Mouse (Mus musculus) regulatory T cell (primary cell): ENCODE results near the gene Tomm40.
"Not testable (repeated sequence)": the region's sequence is repeated elsewhere in the genome, so short reads cannot be mapped to it uniquely, and the experiment has no call there.

Experiments used
- in situ Hi-C: fragments of 300-600 bp; cut with MboI, MseI; formaldehyde crosslinking; loops from one replicate; pipeline ENCODE4 v1.15.1; 2025; ENCODE audit warnings: high pct_unique_total_duplicates

Tomm40 gene

DNA sequence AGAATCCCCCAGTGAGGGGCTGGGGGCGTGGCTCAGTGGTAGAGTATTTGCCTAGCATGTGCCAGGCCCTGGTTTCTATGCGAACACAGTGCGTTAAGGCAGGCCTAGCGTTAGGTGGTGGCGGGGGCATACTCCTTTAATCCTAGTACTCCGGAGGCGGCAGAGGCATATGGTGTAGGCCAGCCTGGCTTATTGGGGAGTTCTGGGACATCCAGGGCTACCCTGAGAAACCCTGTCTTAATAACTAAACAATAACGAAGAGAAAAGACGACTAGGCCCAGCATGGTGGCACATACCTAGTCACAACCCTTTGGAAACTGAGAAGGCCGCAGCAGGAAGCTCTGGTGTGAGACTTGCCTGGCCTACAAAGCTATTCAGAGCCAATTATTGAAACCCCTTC is 27.1 kb downstream of the Tomm40 start:
- in situ Hi-C loops: no loop called here

GRCm38 (mm10) chr7:19686927-19687583 is 28.2 kb downstream of the Tomm40 start:
- in situ Hi-C loops: not testable (repeated sequence)

- in situ Hi-C loops: no loop called here
Observed at GRCm38 (mm10) chr7:19686521-19686920, 28.7 kb downstream of the Tomm40 start.

DNA sequence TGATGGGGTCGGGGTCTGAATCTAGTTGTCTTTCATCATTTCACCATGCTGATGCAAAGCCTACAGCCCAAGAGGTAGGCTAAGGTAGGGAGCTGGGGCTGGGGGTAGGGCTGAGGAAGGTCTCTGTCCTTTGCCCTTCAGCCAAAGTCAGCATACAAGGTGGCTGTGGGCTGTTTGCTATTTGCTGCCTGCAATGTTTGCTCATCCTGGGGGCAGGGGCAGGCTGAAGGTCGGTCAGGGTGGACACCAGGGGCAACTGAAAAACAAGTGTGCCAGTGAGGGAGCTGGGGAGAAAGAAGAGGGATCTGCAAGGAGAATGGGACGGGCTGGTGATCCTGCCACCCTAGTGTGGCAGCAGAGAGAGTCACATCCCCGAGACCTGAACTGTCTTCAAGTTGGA is 29.9 kb downstream of the Tomm40 start:
- in situ Hi-C loops: no loop called here

- in situ Hi-C loops: no loop called here
Observed at GRCm38 (mm10) chr7:19683771-19684201, 31.5 kb downstream of the Tomm40 start.

GRCm38 (mm10) chr7:19682979-19683378 is 32.3 kb downstream of the Tomm40 start:
- in situ Hi-C loops: no loop called here

DNA sequence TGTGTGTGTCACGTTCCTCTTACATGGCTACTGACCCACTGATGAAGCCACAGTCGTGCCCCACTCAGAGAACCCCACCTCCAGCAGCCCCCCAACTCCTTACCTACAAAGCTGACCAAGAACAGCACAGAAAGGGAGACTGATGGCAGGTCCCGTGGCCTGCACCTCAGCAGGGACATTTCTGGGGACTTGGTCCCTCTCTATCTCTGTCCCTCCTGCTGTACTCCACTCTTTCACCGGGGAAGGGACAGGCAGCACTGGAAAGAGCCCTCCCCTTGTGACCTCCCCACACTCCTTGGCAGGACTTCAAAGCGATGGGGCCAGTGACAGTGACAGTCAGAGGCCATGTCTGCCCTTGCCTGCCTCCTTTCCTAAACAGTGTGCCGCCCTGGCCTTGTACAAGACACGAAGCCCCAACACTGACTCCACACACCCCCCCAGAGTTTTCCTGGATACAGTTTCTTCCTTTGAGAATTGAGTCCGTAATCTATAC is 34.0 kb downstream of the Tomm40 start, which contains the start of the genes Gm44805 and Apoc4:
Gene Gm44805, minus strand, starts transcription at position 222 of the 493 bp plus-strand sequence.
Gene Apoc4, minus strand, starts transcription at position 278 of the 493 bp plus-strand sequence.
- in situ Hi-C loops: no loop called here

- in situ Hi-C loops: no loop called here
Observed at GRCm38 (mm10) chr7:19680702-19681101, 34.5 kb downstream of the Tomm40 start.

DNA sequence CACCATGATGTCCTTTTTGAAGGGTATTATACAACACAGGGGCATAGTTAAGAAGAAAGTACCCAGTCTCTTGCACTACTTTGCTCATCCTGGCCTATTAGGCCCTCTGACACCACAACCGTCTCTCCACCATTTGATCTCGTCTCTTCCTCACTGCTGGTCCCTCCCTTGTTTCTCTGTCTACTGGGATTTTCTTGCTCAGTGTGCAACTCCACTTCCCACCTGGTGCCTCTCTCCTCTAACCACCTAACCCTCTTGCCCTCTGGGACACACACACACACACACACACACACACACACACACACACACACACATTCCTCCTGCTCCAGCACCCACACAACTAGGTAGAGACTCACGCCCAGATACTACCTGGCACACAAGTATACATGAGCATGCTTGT is 36.3 kb downstream of the Tomm40 start:
- in situ Hi-C loops: no loop called here

DNA sequence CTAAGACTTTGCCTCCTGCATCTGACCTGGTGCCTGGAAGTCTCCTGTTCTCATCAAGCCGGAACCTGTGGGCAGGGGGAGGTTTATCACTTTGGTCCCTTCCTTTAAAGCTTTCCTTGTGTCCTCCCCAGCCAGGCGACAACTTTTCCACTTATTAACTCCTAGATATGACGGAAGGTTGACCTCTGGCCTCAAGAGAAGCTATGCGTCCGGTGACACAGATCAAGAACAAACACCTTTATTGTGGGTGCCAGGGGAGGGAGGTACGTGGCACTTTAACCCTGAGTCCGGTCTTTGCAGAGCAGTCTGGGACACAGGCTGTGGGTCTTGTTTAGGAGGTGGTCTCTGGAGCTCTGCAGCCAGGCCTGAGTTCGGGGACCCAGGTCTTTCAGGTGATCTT is 37.4 kb downstream of the Tomm40 start, which contains the start of gene Apoc2:
Gene Apoc2, minus strand, starts transcription at position 70 of the 400 bp plus-strand sequence.
- in situ Hi-C loops: no loop called here

GRCm38 (mm10) chr7:19676662-19677061 is 38.6 kb downstream of the Tomm40 start:
- in situ Hi-C loops: no loop called here

GRCm38 (mm10) chr7:19675824-19676223 is 39.4 kb downstream of the Tomm40 start:
- in situ Hi-C loops: no loop called here

DNA sequence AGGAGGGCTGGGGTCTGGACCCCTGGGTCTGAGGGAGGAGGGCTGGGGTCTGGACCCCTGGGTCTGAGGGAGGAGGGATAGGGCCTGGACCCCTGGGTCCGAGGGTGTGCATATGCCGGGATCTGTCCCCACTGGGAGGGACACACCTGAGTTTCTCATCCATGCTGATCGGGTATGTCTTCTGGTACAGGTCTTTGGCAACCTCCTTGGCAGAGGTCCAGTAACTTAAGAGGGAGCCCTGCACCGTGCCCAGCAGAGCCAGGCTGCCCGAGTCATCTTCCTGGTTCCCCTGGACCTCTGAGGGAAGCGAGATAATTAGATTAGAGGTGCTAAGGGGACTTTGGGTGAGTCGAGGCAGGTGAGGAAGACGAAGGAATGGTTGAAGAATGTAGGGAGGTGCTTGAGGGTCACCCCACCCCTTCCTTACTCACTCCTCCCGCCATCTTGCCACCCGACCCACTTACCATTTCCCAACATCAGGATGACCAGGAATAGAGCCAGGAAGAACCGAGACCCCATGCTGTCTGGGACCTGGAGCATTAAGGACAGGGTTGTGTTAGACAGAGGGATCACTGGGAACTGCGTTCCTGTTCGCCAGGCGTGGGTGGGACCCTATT is 42.0 kb downstream of the Tomm40 start:
- in situ Hi-C loops: no loop called here

- in situ Hi-C loops: no loop called here
Observed at GRCm38 (mm10) chr7:19671511-19671910, 43.7 kb downstream of the Tomm40 start.

DNA sequence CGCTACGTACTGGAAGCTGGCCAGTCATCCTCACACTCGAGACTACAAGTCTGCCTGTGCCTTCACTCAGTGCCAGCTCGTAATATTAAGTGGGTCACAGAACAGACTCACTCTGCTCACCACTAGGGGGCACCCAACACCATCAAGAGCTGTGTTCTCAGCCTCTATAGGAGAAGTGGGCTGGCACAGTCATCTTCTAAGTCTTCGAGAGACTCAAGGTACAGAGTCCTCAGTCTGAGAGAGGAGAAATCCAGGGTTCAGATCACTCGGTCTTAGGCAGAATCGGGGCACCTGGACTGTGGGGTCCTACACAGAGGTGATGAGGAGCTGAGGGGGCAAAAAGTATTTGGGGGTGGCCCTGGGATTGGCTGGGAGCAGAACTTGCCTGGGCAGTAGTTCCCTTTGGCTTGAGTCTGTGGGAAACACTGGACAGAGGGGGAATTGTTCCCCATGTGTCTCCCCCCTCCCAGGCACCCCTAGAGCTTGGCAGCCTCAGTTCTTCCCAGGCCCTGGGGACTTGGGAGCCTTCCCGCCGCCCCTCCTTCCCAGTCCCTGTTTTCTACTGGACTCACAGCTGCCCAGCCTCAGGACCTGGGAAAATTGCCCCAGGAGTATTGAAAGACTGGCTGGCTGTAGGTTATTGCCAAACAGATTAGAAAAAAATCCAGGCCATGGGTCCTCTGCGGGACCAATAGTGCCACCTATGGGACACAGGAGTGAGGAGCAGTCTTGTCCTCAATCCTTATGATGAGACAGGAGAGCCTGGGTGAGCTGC is 46.1 kb downstream of the Tomm40 start:
- in situ Hi-C loops: loop anchor here (5.0 kb wide), 1 partner anchor 43 kb away; no protein-coding TSS in a partner anchor

DNA sequence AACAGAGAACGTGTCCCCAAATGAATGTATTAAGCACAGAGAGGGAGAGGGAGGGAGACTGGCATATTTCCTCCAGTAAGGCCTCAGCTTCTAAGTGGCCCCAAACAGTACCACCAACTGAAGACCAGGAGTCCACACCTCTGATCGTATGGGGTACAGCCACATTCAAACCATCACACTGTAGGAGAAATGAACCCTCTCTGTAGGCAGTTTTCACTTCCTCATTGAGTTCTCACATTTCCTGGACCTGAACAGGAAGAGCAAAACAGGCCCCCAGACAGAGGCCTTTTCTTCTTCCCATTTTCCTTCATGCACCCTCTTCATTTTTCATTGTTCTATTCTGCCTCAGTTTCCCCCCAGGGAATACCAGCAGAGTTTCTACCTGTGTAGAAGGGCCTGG is 47.8 kb downstream of the Tomm40 start:
- in situ Hi-C loops: loop anchor here (5.0 kb wide), 1 partner anchor 45 kb away; no protein-coding TSS in a partner anchor

- in situ Hi-C loops: loop anchor here (5.0 kb wide), 1 partner anchor 46 kb away; no protein-coding TSS in a partner anchor
Observed at GRCm38 (mm10) chr7:19666750-19667149, 48.5 kb downstream of the Tomm40 start.

DNA sequence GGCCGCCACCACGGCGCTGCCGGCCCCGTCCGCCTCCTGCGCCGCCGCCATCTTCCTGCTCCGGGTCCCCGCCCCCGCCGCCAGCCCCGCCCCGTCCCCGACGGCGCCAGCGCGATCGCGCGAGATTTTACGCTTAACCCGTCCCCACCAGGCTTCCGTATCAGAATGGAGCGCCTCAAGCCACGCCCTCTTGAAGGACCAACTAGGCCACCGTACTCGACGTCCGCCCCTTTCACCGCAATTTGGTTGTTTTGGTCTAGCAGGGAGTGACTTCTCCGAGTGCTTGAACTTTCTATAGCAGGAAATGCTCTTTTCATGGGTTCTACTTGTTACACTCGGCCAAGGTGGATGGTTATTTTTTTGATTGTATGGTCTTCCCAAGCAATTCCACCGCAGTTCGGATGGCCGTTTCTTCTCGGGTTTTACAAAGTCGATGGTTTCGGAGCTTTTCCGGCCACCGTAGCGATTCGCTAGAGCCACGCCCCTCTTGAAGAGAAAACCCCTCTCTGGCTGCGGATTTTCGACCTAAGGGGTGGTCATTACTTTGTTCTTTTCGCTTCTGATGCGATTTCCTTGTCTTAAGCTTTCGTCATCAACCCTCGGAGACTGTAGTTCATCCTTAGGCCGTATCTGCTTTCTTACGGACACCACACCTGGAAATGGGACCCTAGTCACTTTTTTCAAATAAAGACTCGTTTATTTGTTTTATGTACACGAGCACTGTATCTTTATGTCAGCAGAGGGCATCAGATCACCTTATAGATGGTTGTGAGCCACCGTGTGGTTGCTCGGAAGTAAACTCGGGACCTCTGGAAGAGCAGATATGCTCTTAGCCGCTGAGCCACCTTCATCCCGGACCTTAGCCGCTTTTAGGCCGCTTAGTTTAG is 50.0 kb downstream of the Tomm40 start, which contains the start of gene Clptm1:
Gene Clptm1, minus strand, starts transcription at position 79 of the 887 bp plus-strand sequence.
- in situ Hi-C loops: loop anchor here (5.0 kb wide), 1 partner anchor 47 kb away; no protein-coding TSS in a partner anchor

GRCm38 (mm10) chr7:19664455-19664954 is 50.7 kb downstream of the Tomm40 start:
- in situ Hi-C loops: no loop called here

DNA sequence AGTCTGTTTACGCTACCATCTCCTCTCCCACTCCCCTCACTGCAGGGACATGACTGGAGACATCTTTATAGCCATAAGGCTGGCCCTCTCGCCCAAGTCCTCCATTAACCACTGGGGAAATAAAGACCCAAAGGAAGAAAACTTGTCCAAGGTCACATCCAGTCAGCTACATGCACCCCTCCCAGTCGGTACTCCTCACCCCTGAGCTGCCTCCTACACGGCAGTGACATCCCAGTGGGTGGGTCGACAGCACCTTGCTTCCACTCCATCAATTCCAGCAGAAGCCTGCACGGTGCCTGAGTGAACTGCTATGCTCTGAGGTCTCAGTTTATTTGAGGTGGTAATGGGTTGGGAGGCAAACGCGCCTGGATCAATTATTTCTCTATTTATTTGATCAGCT is 51.3 kb downstream of the Tomm40 start:
- in situ Hi-C loops: no loop called here

- in situ Hi-C loops: no loop called here
Observed at GRCm38 (mm10) chr7:19652614-19653013, 62.6 kb downstream of the Tomm40 start.
